Mouse (Mus musculus) erythroblast, adult 5-6 weeks (primary cell): ENCODE data around the gene Apc2. TPM values are rescaled to one million over a fixed set of nuclear protein-coding genes. Genes with fewer than 3 reads are reported as not detected.

ENCODE experiments used
- ATAC-seq: replicated peaks from 2 replicates; pipeline ENCODE4 v1.8.0; 2016; ENCODE audit warnings: moderate number of reproducible peaks, mild to moderate bottlenecking, moderate TSS enrichment, inconsistent platforms; ENCODE audit not compliant: poor library complexity, low FRiP score, severe bottlenecking
- total RNA-seq, 2 experiments: library from RNA; stranded (forward) in 1 of 2; stranded (reverse) in 1 of 2; fragments of 150-400 nt in 1 of 2; fragments of 200-764, 138-1000 nt in 1 of 2; gene quantifications; 2 replicates each; pipeline versions ENCODE4 v1.2.3 to v1.2.4; 2015 to 2017; ENCODE audit warnings: low replicate concordance in 2 of 2

Apc2 gene
- total RNA-seq (2015; ENCODE audit: low replicate concordance) (not detected in 2 replicates), total RNA-seq (2017; ENCODE audit: low replicate concordance) (0.09 and 0.14 TPM in 2 replicates)

DNA sequence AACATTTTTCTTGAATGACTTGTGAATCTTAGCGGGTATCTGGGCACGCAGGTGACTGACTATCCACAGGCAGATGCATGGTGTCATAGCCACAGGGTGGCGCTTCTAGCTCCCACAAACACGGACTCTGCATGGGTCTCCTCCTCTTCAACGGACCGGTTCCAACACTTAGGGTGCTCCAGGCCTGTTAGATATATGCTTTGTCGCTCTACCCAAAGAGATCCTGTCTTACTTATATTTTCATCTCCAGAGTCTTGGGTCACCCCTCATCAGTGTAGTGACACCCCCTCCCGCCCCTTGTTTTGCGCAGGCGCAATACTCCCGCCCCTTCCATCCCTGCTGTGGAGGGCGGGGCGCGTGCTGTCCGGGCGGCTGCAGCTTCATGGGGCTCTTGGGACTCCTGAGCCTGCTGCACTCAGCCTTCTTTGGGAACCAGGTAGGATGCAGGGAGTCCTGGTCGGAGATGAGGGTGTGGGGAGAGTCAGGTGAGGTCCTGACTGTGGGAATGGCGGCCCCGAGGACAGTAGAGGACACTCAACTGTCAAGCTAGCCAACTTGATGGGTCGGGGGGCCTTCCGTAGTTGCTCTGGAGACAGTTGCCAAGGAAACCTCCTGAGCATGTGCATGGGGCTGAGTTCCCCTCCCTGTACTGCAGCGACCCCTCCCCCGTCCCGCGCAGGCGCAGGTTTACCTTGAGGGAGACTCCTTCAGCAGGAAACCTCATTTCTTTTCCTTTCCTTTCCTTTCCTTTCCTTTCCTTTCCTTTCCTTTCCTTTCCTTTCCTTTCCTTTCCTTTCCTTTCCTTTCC lies at the start of gene Apc2:
Apc2 (plus strand) TSS at position 360 of the 808 bp plus-strand sequence.
- ATAC-seq, result peak; percentile 51

- ATAC-seq, result no peak
Measured at GRCm38 (mm10) chr10:80247849-80248248, 47.9 kb upstream of the Apc2 start.

- 0 out of 2 replicates have a peak, but pooled peaks have one; percentile 2 for ATAC-seq
Measured at GRCm38 (mm10) chr10:80248437-80248836, 47.3 kb upstream of the Apc2 start.

DNA sequence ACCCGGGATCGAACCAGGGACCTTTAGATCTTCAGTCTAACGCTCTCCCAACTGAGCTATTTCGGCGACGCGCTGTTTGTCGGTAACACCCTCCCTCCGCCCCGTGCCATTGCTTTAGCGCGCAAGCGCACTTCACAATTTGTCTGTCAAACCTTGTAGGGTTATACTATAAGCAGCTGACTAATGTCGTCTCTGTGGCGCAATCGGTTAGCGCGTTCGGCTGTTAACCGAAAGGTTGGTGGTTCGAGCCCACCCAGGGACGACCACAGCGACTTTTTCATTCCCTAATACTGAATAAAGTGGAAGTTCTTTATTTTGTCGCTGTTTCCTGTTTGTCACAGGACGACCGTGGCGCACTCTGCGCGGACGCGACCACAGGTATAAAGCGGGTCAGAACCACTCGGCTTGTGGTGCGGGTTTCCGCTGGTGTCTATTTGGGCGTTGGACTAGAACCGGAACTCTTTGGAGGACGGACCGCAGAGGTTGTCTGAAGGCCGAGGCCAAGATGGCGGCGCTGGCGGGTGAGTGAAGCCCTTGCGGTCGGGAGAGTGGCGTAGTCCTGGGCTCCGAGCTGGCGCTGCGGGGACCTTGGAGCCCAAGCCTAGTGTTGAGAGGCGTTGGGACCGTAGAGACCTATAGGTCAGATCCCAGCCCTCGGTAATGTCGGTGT lies 46.7 kb upstream of the Apc2 start, which contains the start of gene Ndufs7:
Ndufs7 (plus strand) TSS at position 151 of the 670 bp plus-strand sequence.
- ATAC-seq, result peak; percentile 82

GRCm38 (mm10) chr10:80250059-80250458 lies 45.7 kb upstream of the Apc2 start:
- no peak for ATAC-seq

- no peak for ATAC-seq
Measured at GRCm38 (mm10) chr10:80250573-80250972, 45.2 kb upstream of the Apc2 start.

GRCm38 (mm10) chr10:80252011-80252410 lies 43.8 kb upstream of the Apc2 start:
- no peak for ATAC-seq

- ATAC-seq, result no peak
Measured at GRCm38 (mm10) chr10:80252493-80253274, 43.1 kb upstream of the Apc2 start.

DNA sequence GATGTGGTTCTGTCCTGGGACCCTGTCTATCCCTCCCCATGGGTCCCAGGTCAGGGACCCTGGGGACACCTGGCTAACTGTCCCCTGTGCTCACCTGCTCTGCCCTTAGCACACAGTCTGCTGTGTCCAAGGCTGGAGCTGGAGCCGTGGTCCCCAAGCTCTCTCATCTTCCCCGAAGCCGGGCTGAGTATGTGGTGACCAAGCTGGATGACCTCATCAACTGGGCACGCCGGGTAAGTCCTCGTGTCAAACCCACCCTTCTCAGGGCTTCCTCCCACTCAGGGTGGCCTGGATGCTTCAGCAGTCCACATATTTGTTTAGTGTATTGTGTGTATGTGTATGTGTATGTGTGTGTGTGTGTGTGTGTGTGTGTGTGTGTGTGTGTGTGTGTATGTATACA lies 42.2 kb upstream of the Apc2 start:
- ATAC-seq, result no peak

DNA sequence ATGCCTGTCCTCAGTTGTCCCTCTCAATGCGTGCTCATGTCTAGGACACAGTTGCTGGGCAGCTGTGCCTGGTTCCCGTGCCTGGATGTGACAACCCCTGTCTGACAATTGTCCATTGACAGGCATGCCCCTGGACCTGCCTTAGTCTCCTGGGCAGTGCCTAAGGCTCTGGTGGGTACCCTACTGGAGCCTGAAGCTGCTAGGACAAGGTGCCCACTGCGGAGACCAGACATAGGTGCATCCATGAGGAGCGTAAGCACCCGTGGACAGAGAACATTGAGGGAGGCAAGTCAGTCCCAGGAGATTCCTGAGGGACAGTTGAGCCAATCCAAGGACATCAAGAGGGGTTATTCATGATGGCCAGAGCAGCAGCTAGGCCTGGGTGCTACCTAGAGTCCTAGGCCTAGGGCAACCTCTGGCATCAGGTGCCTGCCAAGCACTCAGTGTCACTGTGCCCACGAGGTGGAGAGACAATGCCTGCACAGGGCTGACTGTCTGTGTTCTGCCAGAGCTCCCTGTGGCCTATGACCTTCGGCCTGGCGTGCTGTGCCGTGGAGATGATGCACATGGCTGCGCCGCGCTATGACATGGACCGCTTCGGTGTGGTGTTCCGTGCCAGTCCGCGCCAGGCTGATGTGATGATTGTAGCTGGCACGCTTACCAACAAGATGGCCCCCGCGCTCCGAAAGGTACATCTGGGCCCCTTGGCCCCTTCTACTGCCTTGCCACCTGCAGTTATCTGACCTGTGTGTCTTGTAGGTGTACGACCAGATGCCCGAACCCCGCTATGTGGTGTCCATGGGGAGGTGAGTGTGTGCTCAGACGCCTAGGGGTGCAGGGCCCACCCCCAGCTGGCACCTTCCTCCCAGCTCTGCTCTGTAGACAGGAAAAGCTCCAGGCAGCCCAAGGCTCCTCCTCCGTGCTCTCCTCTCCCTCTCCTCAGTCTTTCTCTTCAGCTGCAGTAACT lies 41.2 kb upstream of the Apc2 start:
- no peak for ATAC-seq

DNA sequence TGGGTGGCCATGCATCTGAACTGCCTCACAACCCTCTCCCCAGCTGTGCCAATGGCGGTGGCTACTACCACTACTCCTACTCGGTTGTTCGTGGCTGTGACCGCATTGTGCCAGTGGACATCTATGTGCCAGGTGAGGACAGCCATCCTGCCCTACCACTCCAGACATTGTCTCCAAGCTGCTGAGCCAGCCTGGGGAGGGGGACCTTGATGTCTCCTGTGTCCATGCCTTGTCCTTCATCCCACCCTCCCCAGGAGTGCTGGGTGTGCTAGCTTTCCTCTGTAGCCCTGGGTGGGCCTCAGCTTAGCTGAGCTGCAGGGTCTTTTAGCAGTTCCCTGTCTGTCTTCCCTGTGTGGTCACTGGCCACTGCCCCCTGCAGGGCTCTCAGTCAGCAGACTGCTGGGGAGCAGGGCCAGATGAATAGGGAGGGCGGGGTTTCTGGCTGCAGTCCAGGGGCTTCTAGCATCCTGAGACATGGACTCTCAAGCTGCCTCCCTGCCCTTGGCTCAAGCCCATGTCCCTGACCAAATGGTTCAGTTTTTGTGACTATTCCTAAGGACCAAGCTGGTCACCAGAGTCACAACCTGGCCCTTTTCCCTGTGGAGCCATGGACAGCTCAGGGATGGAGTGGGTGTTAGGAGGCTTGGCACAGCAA lies 39.8 kb upstream of the Apc2 start:
- no peak for ATAC-seq

- no peak for ATAC-seq
Measured at GRCm38 (mm10) chr10:80257936-80258335, 37.8 kb upstream of the Apc2 start.

- ATAC-seq, result no peak
Measured at GRCm38 (mm10) chr10:80258752-80259462, 36.9 kb upstream of the Apc2 start.

DNA sequence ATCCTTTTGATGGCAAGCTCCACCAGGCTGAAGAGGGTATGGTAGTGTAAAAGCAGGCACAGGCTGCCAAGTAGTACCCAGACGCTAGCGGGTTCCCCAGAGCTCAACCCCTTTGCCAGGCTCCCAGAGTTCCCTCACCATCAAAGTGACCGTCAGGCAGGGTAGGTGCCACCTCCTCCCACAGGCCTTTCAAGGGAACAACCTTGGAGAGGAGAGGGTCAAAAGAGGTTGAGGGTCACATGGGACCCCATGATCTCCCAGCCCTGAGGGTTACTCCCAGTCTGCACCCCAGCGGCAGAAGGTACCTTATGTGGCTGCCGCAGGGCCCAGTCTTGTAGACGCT lies 36.3 kb upstream of the Apc2 start:
- ATAC-seq, result no peak

DNA sequence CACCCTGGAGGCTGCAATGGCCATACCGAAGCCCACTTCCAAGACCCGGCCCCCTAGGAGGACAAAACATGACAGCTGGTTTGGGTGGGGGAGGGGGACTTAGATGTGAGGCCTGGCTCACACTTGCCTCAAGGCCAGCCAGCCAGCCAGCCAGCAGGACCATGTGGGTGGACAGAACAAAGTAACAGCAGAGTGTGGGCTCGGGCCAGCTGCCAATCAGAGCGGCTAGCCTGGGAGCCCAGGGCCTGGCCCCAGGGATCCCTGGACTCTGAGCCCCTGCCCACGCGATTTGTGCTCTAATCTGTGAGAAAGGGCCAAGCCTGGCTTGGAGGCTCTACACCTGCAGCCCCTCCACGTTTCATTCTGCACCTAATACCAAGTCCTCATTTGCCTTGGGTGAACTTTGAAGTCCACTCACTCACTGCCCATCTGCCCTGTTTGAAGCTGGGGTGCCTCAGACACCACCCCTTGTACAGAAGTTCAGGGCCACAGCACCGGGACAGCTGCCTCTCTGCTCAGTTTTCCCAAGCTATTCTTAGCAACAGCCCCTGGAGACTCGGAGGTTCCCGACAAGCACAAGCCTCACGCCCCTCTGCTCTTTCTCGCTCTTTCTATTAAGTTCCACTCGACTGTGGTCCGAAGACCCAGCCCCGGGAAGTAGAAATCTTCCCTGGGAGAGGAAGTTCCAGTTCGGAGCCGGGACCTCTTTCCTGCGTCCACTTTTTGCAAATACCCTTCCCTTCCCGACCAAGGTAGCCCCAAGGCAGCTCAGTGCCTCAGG lies 35.7 kb upstream of the Apc2 start:
- ATAC-seq, result no peak

DNA sequence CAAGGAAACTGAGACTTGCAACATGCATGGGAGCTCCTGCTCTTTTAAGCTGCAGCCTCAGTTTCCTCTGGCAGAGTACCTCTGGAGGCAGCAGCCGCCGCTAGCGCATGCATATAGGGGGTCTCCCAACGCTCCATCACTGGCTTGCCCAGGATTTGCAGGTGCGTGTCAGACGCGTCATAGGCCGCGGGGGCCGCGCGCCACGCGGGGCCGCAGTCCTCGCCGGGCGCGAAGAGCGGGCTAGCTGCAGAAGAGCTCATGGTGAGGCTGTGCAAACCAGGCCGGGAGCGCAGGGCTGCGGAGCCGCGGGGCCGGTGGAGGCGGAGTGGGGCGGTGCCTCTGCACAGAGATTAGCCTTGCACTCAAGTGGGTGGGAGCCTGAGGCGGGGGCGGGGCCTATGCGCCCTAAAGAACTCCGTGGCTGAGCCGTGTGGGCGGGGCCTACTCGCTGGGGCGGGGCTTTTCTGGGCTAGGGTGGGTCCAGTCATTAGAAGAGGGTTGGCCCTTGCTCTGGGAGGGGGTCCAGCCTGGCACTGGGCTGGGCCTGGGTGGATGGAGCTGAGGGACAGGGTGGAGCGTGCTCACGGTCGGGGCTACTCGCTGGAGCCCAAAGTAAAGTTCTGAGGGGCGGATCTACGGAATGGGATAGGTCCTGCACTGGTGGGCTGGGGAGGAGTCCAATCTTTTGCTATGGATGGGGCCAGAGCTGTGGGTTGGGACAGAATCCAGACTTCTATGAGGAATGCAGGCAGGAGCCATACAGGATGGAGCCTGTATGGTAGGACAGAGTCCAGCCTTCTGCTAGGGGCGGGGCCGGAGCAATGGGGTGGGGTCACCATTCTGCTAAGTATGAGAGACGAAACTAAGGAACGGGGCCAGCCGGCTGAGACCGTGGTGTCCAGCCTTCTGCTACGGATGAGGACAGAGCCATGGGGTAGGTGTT lies 34.9 kb upstream of the Apc2 start, which contains the start of the genes Gamt and Dazap1:
Gamt (minus strand) TSS at position 371 of the 943 bp plus-strand sequence.
Dazap1 (plus strand) TSS at position 845 of the 943 bp plus-strand sequence.
- ATAC-seq, result peak; percentile 69
